Mouse (Mus musculus) CH12.LX (cell line): ENCODE measurements around the gene Col23a1.

Experiments used
- CTCF ChIP-seq, 2 experiments: IDR thresholded peaks in 1 of 2; conservative IDR thresholded peaks in 1 of 2; 2 replicates each; pipeline ENCODE4 v1.5.1; 2011 to 2012; ENCODE audit warnings: low read depth in 2 of 2, low read length in 2 of 2, improper control_type of control experiment in 1 of 2, inconsistent platforms in 1 of 2, mild to moderate bottlenecking in 1 of 2, moderate library complexity in 1 of 2
- GABPA ChIP-seq: IDR thresholded peaks from 2 replicates; pipeline ENCODE4 v1.6.1; 2012; ENCODE audit warnings: low read depth, low read length, improper control_type of control experiment, inconsistent platforms; ENCODE audit not compliant: insufficient replicate concordance
- JUND ChIP-seq: conservative IDR thresholded peaks from 2 replicates; pipeline ENCODE4 v1.6.1; 2011; ENCODE audit warnings: low read depth, low read length, improper control_type of control experiment
- MAZ ChIP-seq: IDR thresholded peaks from 2 replicates; pipeline ENCODE4 v1.6.1; 2012; ENCODE audit warnings: low read depth, mild to moderate bottlenecking, inconsistent platforms, low read length, improper control_type of control experiment, moderate library complexity
- MYC ChIP-seq: IDR thresholded peaks from 2 replicates; pipeline ENCODE4 v1.6.1; 2011; ENCODE audit warnings: low read depth, mild to moderate bottlenecking, improper control_type of control experiment, low read length
- NRF1 ChIP-seq: IDR thresholded peaks from 2 replicates; pipeline ENCODE4 v1.6.1; 2014; ENCODE audit warnings: low read depth, mild to moderate bottlenecking, inconsistent platforms, low read length, improper control_type of control experiment, moderate library complexity
- TBP ChIP-seq: conservative IDR thresholded peaks from 2 replicates; pipeline ENCODE4 v1.6.1; 2011; ENCODE audit warnings: low read depth, low read length, improper control_type of control experiment
- ZMIZ1 ChIP-seq: IDR thresholded peaks from 2 replicates; pipeline ENCODE4 v1.6.1; 2012; ENCODE audit warnings: low read depth, mild to moderate bottlenecking, inconsistent platforms, low read length, improper control_type of control experiment

GRCm38 (mm10) chr11:51518100-51518499 lies 228.4 kb downstream of the Col23a1 start:
- TF ChIP-seq NRF1 (no peak), CTCF (conservative IDR thresholded peaks at IDR 0.05 in 1 of 2, IDR thresholded peaks at IDR 0.05 in 1 of 2; ENCODE audit: low read depth in 2 of 2, low read length in 2 of 2) (no peak; a peak in 1 of 4 replicates), MYC (no peak), GABPA (no peak), JUND (no peak), TBP (no peak), ZMIZ1 (no peak), MAZ (no peak)
